Mouse (Mus musculus): ENCODE measurements around the gene Bnipl. TPM values are rescaled to one million over a fixed set of nuclear protein-coding genes. Genes with fewer than 3 reads are reported as not detected.
"Not testable (repeated sequence)": the region's sequence is repeated elsewhere in the genome, so short reads cannot be mapped to it uniquely, and the experiment has no call there.

Gene Bnipl
- total RNA-seq, 2 experiments from 2014 or later = not detected

DNA sequence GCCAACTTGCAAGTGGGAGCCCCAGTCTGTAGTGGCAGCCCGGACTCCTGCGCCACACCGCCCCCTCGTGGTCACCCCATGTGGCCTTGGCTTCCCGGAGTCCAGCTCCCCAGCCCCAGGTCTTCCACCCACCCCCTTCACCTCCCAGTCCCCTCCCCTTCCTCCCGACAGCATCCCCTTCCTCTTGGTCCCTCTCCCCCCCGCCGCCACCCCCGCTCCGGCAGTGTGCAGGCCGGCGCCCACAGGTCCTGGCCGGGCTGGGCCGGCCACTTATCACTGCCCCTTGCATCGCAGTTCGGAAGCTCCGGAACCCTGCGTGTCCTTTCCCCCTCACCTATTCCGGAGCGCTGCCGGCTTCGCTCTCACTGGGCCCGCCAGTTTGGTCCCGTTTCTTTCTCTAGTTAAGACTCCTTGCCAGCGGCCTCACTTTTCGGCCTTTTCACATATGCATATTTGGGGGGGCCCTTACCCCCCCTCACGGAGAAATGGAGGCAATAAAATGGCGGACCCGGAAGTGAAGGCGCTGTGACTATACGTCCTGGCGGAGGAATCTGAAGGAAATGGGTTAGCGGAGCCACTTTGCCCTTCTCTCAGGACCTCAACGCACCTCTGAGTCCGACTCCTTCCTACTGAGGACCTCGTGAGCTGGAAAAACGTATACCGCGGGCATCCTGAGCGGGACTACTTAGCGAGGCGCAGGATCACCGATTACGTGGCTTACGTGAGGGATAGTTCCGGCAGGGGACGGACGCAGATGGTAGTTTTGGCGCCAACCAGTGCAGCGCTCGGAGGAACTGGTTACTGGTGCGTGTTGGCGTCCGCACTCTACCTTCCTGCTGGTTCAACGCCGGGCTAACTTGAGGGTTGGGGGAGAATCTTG is 33.5 kb downstream of the Bnipl start, which contains the start of gene Gabpb2:
Gene Gabpb2 (minus strand): TSS at position 662 of the 880 bp plus-strand sequence.
- peak; percentile 97 to 98 for DNase-seq (ENCODE audit: low spot score in 2 of 2)

DNA sequence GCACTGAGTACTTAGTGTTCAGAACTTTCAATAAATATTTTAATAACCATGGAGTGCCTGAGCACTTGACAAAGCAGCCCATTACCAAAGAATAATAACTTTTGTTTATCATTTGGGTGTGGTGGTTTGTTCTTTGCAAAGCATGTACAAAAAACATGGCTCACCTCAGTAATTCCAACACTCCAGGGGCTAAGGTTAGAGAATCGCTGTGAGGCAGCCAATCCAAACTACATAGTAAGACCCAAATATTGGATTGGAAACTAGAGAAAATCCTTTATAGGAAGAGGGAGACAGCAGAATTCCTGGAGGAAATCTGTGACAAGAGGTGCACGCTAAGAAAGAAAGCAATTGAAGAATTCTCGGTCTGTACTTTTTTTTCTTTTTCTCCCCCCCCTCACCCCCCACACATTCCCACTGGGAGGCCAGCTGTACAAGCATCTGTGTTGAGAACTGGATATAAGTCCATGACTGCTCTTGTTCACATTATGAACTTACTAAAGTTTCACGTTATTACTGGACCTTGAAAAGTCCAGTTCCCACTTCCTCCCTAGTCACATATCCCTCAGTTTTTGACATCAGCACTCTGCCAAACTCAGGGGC is 34.2 kb downstream of the Bnipl start:
- no peak for DNase-seq (ENCODE audit: low spot score in 2 of 2)

DNA sequence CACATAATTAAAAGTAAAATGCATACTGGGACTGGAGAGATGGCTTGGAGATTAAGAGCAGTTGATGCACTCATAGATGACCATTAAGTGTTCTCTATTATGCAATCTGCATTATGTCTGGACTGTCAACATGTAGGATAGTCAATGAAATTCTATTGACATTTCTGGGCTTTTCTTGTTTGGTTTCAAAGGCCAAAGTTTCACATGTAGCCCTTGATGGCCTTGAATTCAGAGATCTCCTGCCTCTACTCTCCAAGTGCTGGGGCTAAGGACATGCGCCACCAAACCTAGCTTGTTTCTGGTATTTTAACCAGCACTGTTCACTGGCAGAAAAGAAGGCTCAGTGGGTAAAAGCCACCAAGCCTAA is 37.4 kb downstream of the Bnipl start:
- DNase-seq (ENCODE audit: low spot score in 2 of 2) = no peak

DNA sequence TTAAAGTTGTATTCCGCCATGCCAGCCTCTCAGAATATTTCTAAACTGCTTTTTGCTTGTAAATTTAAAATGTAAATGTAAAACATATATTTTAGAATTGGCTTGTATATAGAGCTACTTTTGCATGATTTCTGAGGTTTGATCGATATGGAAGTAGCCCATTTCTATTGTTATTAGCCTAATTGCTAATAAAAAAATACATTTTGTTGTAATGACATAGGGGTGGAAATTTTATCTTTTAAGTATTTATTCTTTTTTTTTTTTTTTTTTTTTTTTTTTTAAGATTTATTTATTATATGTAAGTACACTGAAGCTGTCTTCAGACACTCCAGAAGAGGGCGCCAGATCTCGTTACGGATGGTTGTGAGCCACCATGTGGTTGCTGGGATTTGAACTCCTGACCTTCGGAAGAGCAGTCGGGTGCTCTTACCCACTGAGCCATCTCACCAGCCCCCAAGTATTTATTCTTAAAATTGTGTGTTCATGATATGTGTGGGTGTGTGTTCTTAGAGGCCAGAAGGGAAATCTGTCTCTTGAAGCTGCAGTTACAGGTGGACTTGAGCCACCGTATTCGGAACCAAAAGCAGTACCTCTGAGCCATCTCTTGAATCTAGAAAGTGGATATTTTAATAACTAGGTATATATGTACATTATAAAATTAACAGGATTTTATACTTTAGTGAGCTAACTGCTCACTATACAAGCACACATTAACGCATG is 37.9 kb downstream of the Bnipl start:
- DNase-seq (ENCODE audit: low spot score in 2 of 2) = not testable (repeated sequence)

DNA sequence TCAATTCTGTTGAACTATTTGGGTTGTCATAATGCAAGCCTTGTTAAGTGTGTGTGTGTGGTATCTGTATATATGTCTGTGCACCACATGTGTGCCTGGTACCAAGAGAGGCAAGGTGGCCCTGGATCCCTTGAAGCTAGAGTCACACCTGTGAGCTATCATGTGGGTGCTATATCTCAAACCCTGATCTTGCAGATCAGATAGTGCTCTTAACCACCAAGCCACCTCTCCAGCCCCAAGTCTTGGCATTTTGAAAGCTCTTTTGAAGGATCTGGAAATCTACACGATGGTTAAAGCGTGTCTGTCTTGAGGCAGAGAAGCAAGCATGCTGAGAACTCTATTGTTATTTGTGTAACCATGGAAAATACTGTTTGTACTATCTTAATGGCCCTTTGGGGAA is 40.4 kb downstream of the Bnipl start:
- DNase-seq (ENCODE audit: low spot score in 2 of 2) = no peak

DNA sequence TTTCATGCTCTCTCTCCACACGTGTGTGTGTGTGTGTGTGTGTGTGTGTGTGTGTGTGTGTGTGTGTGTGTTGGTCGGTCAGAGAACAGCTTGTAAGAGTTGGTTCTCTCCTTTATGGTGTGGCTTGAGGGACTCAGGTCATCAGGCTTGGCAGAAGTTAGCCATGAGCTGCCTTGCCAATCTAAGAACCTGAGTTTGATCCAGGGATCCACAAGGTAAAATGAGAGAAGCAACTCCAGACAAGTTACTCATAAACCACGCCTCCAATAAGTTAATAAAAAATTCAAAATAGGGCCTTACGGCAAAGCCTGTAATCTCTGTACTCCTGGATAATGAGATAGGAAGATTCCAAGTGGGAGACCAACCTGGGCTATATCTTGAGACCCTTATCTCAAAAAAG is 42.7 kb downstream of the Bnipl start:
- no peak for DNase-seq (ENCODE audit: low spot score in 2 of 2)

DNA sequence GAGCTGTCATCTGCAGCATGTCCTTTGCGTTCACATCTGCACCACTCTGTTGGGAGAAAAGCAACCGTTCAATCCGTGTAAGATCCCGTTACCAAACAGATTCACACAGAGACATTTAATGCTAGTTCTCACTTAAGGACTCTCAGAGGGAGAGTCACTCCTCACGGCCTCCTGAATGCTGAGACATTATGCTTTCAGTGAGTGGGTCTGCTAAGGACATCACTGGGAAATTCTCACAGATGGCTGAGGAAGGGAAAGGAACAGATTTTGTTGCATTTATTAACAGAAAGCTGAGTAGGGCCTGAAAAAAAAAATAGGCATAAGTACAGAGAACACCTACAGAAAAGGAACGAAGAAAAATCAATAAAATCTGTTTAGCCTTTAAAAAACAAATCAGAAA is 47.1 kb downstream of the Bnipl start:
- no peak for DNase-seq (ENCODE audit: low spot score in 2 of 2)

DNA sequence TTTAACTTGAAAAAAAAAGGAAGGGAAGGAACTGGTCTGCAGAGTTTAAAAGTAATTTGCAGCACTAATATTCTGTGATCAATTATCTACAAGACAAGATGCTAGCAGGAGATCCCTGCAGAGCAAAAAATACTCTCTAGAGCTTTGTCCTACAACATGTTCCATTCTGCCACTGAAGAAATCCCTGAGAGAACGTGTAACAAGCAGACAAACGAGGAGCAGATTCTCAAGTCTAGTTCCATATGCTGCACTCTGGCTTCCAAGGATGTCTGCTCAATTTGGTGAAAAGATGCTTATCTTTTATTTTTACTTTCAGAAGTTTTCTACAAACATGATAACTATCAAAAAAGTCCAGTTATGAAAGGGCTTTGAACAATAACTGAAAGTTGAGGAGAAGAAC is 50.4 kb downstream of the Bnipl start:
- no peak for DNase-seq (ENCODE audit: low spot score in 2 of 2)

DNA sequence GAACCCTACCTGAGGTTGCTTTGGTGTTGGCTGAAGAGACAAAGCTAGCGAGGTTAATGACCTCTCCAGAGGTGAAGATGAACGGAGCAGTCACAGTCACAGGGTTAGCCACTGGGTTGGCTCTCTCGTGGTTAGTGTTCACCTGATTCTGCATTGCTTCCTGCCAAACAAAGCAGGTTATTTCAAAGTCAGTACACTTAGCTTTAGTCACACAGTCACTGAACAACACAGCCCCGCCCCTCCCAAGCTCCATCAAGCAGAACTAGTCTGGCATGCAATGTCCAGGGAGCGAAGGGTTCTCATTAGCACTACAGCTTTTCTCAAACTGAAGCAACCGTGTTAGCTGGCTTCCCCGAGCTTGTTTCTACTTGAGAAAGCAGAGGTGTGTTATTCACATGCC is 50.9 kb downstream of the Bnipl start:
- DNase-seq (ENCODE audit: low spot score in 2 of 2) = no peak

DNA sequence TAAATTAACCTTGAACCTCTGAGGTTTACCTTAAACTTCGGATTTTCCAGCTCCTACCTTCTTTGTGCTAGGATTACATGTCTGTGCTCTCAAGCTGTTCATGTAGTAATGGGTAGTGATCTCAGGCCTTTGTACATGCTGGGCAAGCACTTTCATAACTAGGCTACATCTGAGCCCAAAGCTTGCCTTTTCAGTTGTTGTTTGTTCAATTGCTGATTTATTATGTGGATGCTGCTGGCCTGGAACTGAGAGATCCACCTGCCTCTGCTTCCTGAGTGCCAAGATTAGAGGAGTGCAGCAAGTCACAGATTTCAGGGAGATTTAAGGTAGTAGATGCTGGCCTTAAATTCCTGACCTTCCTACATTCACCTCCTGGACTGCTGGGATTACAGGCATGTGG is 51.9 kb downstream of the Bnipl start:
- no peak for DNase-seq (ENCODE audit: low spot score in 2 of 2)

DNA sequence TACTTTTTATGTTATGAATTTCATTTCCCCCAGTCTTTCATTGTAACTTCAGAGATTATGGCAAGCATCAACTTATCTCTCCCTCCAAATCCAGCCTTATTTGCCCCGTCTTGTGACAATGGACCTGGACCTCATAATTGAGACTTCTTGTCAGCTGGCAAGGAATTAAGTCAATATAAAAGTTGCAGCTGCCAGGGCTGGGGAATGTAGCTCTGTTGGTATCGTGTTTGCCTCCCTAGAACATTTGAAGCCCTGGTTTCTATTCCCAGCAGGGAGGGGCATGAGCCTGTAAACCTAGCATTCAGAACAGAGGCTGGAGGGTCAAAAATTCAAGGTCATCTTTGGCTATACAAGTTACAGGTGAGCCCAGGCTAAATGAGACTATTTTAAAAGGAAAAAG is 55.2 kb downstream of the Bnipl start:
- DNase-seq (ENCODE audit: low spot score in 2 of 2) = no peak

DNA sequence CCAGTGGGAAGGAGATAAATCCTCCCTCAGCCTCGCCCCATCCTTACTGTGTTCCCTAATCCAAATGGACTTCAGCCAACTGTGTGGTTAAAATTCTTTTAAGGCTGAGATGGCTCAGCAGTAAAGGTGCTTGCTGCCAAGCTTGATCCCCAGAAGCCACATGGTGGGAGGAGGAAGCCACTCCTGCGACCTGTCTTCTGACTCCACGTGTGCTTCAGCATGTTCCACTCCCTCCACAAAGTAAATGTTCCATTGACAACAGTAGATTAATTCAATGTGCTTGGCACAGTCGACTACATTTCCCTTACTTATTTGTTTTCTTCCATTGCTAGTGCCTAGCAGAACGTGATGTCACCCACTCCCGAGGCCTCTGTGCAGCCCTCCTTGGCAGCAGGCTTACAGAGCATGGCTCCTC is 56.3 kb downstream of the Bnipl start:
- DNase-seq (ENCODE audit: low spot score in 2 of 2) = no peak

Other genes with a start within 250 kb of the Bnipl start
- 10 to 100 TPM; 22.7 to 26.1 TPM for gene Zfp687, start 235.7 kb downstream of the Bnipl start, total RNA-seq (2021)
- gene Psmd4, start 208.6 kb downstream of the Bnipl start, total RNA-seq (2021) = 100 to 1,000 TPM; 267 to 274 TPM
- gene Pip5k1a, start 144.3 kb downstream of the Bnipl start, total RNA-seq (2021) = 10 to 100 TPM; 50.9 to 55.4 TPM
- 10 to 100 TPM; 45.8 to 59.5 TPM for gene Vps72, start 140.2 kb downstream of the Bnipl start, total RNA-seq (2021)
- gene Tmod4, start 126.7 kb downstream of the Bnipl start, total RNA-seq (2021) = 1 to 10 TPM in 1 of 2 experiments, not detected in 1; 1.2 TPM
- 10 to 100 TPM; 25.6 to 33.4 TPM for gene Scnm1, start 117.2 kb downstream of the Bnipl start, total RNA-seq (2021)
- 1 to 10 TPM; 6.6 to 7.8 TPM for gene Lysmd1, start 117.1 kb downstream of the Bnipl start, total RNA-seq (2021)
- gene Tnfaip8l2, start 108.8 kb downstream of the Bnipl start, total RNA-seq (2021) = 1 to 10 TPM; 3.0 to 4.5 TPM
- gene Sema6c, start 90.7 kb downstream of the Bnipl start, total RNA-seq (2021) = 1 to 10 TPM; 1.6 to 2.5 TPM
- gene Gabpb2, start 33.3 kb downstream of the Bnipl start, total RNA-seq (2021) = 10 to 100 TPM; 21.4 to 22.1 TPM
- 10 to 100 TPM; 62.8 to 75.0 TPM for gene Cdc42se1, start 22.5 kb downstream of the Bnipl start, total RNA-seq (2021)
- gene Mllt11, start 19.0 kb downstream of the Bnipl start, total RNA-seq (2021) = 1 to 10 TPM; 5.9 to 6.2 TPM
- under 1 TPM; 0.17 to 0.26 TPM for gene Gm128, start 9.6 kb downstream of the Bnipl start, total RNA-seq (2021)
- gene Mindy1, start 30.2 kb upstream of the Bnipl start, total RNA-seq (2021) = 100 to 1,000 TPM in 1 of 2 experiments, 10 to 100 TPM in 1; 75.5 to 124 TPM
- 10 to 100 TPM; 20.1 to 21.9 TPM for gene Prune1, start 30.9 kb upstream of the Bnipl start, total RNA-seq (2021)
- 1 to 10 TPM; 1.4 to 1.7 TPM for gene Anxa9, start 56.0 kb upstream of the Bnipl start, total RNA-seq (2021)
- gene Cers2, start 63.6 kb upstream of the Bnipl start, total RNA-seq (2021) = 100 to 1,000 TPM; 191 to 231 TPM
- 10 to 100 TPM; 20.0 to 25.2 TPM for gene Setdb1, start 106.0 kb upstream of the Bnipl start, total RNA-seq (2021)
- gene 4930558C23Rik, start 151.6 kb upstream of the Bnipl start, total RNA-seq (2021) = not detected
- 10 to 100 TPM; 50.1 to 60.5 TPM for gene Arnt, start 183.2 kb upstream of the Bnipl start, total RNA-seq (2021)
- gene Ctsk, start 248.1 kb upstream of the Bnipl start, total RNA-seq (2021) = 1 to 10 TPM; 5.0 to 5.9 TPM

All from adrenal gland, adult 18-20 months (tissue).